Mouse (Mus musculus) limb, embryonic 15.5 days (tissue): ENCODE measurements around the gene Supt16. TPM values are rescaled to one million over a fixed set of nuclear protein-coding genes. Genes with fewer than 3 reads are reported as not detected.

Experiments
- ATAC-seq: fragments of 200-750 bp; cut with Nextera tagmentation; 2 replicates; pipeline ENCODE4 v1.8.0; 2017; ENCODE audit warnings: low read depth, moderate TSS enrichment; ENCODE audit not compliant: insufficient number of reproducible peaks, low FRiP score, low TSS enrichment
- H3K27ac ChIP-seq: fragments of 300-500 bp; sonication (generic); 2 replicates; pipeline ENCODE4 v1.5.1; 2015; ENCODE audit warnings: moderate library complexity, mild to moderate bottlenecking, inconsistent platforms
- H3K27me3 ChIP-seq: fragments of 300-500 bp; sonication (generic); 2 replicates; pipeline ENCODE4 v1.6.1; 2015; ENCODE audit warnings: inconsistent platforms
- H3K36me3 ChIP-seq: fragments of 300-500 bp; sonication (generic); 2 replicates; pipeline ENCODE4 v1.6.1; 2015; ENCODE audit warnings: inconsistent platforms
- H3K4me1 ChIP-seq: fragments of 300-500 bp; sonication (generic); 2 replicates; pipeline ENCODE4 v1.6.1; 2015; ENCODE audit warnings: inconsistent platforms
- H3K4me2 ChIP-seq: fragments of 300-500 bp; sonication (generic); 2 replicates; pipeline ENCODE4 v1.6.1; 2015; ENCODE audit warnings: mild to moderate bottlenecking, inconsistent platforms
- H3K4me3 ChIP-seq: fragments of 300-500 bp; sonication (generic); 2 replicates; pipeline ENCODE4 v1.5.1; 2015; ENCODE audit warnings: mild to moderate bottlenecking, inconsistent platforms
- H3K9ac ChIP-seq: fragments of 300-500 bp; sonication (generic); 2 replicates; pipeline ENCODE4 v1.6.1; 2015; ENCODE audit warnings: inconsistent platforms
- H3K9me3 ChIP-seq: fragments of 300-500 bp; sonication (generic); 2 replicates; pipeline ENCODE4 v1.6.1; 2016; ENCODE audit warnings: inconsistent platforms
- WGBS: fragments of 180-500 bp; shearing (Covaris S2); methylation state at CpG from one replicate; pipeline ENCODE4 v1.1.7; 2015; 5-methylcytosine and 5-hydroxymethylcytosine counted together
- polyA plus RNA-seq: library from polyadenylated mRNA; unstranded; fragments of >200 nt; fragmentation: Nextera tagmentation; extraction: Ambion mirVana; gene quantifications from 2 replicates; pipeline ENCODE4 v1.2.1, GENCODE M21; 2015

Gene Supt16
- polyA plus RNA-seq = 47.4 and 51.4 TPM in 2 replicates

DNA sequence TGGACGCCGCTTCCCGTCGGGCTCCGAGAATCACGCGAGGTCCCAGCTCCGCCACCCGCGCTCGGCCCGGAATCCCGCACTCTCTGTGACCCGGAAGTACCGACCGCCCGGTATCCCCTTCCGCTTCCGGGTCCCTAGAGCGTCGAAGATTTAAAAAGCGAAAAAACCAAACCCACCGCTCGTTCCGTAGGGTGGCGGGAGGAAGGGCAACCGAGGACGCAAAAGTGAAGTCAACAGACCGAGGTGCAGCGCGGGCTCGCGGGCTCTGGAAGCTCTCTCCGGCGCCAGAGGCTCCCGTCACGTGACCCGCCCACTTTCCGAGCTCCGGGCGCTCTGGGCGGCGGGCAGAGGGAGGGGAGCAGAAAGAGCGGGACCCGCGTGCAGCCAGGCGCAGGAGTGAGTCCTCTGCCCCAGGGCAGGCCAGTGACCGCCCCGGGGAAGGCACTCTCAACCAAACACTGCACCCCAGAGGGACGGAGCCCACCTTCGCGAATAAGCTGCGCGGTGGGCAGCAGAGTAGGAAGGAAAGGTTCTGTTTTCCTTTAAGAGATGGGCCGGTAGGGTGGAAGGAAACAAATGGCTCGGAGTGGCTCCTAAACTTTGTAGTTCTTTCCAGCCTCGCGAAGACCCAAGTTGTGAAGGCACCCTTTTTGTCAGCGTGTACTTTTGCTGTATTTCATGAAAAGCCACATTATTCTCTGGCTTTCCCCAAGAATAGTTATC lies at the start of gene Supt16:
TSS of gene Supt16 (minus strand) at position 261 of the 723 bp plus-strand sequence.
- Histone ChIP-seq H3K36me3 (peaks cover 32% of the 10 kb centered on the region), H3K4me2 (peak within 1 kb of the TSS; percentile 74), H3K27me3 (no peaks in the 10 kb centered on the region), H3K4me3 (peak within 1 kb of the TSS; percentile 100), H3K27ac (peak within 1 kb of the TSS; percentile 99), H3K9ac (peak within 1 kb of the TSS; percentile 100), H3K9me3 (no peaks in the 10 kb centered on the region), H3K4me1 (peaks cover 10% of the 10 kb centered on the region; the same call in 1 of the 2 replicates)
- WGBS = under 1% methylated on average over 59 of the region's 59 CpGs
- ATAC-seq = peak; percentile 90

DNA sequence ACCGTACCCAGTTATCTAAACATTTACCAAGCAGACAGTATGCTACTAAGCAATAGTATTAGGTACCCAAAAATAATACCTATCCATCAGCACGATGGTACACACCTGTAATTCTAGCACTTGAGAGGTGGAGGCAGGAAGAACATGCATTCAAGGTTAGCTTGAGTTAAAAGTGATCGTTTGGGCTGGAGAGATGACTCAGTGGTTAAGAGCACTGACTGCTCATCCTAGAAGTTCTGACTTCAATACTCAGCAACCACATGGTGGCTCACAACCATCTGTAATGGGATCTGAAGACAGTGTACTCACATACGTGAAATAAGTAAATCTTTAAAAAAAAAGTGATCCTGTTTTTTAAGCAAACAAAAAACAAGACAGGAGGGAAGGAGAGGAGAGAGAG lies 48.9 kb upstream of the Supt16 start:
- H3K9me3 ChIP-seq = no peaks in the 10 kb centered on the region
- ATAC-seq = no peak
- no peak overlapping the region for H3K4me2 ChIP-seq
- H3K36me3 ChIP-seq = peaks cover 3% of the 10 kb centered on the region; the same call in 1 of the 2 replicates
- peaks cover 13% of the 10 kb centered on the region; the same call in 1 of the 2 replicates for H3K4me1 ChIP-seq
- H3K27me3 ChIP-seq = no peaks in the 10 kb centered on the region
- no peak overlapping the region for H3K27ac ChIP-seq
- H3K4me3 ChIP-seq = no peak overlapping the region
- 76% methylated on average over 4 of the region's 4 CpGs for WGBS
- H3K9ac ChIP-seq = no peak overlapping the region

DNA sequence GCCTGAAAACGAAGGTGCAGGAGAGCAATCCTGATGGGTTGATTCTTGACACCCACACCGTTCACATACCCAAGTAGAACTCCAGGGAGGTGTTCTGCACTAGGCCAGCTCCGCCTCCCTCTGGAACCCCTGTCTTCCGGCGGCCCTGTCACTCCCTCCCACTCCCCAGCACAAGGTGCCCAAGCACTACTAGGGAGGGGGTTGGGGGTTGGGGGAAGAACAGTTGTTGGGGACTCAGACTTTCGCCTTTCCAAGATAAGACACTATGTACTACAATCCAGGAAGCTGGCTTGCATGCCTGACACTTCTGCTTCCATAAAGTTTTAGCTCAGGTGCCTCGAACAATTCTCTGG lies 47.5 kb upstream of the Supt16 start:
- 11% methylated on average over 7 of the region's 7 CpGs for WGBS
- Histone ChIP-seq H3K4me3 (peak overlapping the region; percentile 67), H3K4me1 (peaks cover 13% of the 10 kb centered on the region; the same call in 1 of the 2 replicates), H3K36me3 (peaks cover 1% of the 10 kb centered on the region; the same call in 1 of the 2 replicates), H3K9me3 (no peaks in the 10 kb centered on the region), H3K9ac (peak overlapping the region; percentile 52), H3K4me2 (peak overlapping the region; percentile 77), H3K27me3 (no peaks in the 10 kb centered on the region), H3K27ac (peak overlapping the region; percentile 84)
- peak; percentile 81 for ATAC-seq

DNA sequence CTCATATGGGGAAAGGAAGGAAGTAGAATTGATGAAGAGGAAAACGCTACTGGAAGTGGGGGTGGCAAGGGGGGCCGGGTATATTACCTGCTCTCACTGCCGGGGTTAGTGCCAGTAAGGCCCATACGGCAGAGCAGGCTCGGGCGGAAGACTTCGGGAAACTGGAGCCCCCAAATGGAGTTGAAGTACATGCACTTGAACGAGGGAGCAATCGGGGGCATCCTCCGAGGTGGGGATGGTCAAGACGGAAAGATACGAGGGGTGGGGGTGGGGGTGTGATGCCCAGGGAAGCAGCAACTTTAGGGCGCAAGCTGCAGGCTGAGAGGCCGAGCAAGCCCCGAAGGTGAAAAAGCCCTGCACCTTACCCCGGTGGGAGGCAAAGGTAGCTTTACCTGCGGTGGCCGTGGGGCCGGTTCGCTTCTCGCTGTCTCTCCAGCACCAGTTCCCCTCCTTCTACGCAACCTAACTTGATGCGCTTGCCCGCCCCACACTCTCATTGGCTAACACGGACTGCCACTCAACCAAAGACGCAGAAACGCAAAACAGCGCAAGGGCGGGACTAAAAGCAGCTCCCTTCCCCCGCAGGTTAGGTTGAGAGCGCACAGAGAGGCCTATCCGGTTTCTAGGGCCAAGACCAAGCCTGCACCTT lies 46.9 kb upstream of the Supt16 start:
- H3K27ac ChIP-seq = peak overlapping the region; percentile 84
- peaks cover 13% of the 10 kb centered on the region; the same call in 1 of the 2 replicates for H3K4me1 ChIP-seq
- WGBS = 2% methylated on average over 32 of the region's 32 CpGs
- H3K4me2 ChIP-seq = peak overlapping the region; percentile 77
- no peaks in the 10 kb centered on the region for H3K27me3 ChIP-seq
- H3K36me3 ChIP-seq = no peaks in the 10 kb centered on the region
- H3K4me3 ChIP-seq = peak overlapping the region; percentile 67
- peak; percentile 97 for ATAC-seq
- no peaks in the 10 kb centered on the region for H3K9me3 ChIP-seq
- H3K9ac ChIP-seq = peak overlapping the region; percentile 52

- WGBS = 92% methylated on average over 1 of the region's 1 CpGs
- no peak overlapping the region for H3K4me3 ChIP-seq
- ATAC-seq = no peak
- no peak overlapping the region for H3K4me2 ChIP-seq
- no peak overlapping the region for H3K9ac ChIP-seq
- peaks cover 58% of the 10 kb centered on the region for H3K36me3 ChIP-seq
- H3K27ac ChIP-seq = no peak overlapping the region
- no peaks in the 10 kb centered on the region for H3K9me3 ChIP-seq
- H3K4me1 ChIP-seq = no peaks in the 10 kb centered on the region
- no peaks in the 10 kb centered on the region for H3K27me3 ChIP-seq
Measured at GRCm38 (mm10) chr14:52236216-52236615, 39.0 kb upstream of the Supt16 start.

- H3K27ac ChIP-seq = no peak overlapping the region
- no peak overlapping the region for H3K9ac ChIP-seq
- ATAC-seq = no peak
- no peaks in the 10 kb centered on the region for H3K4me1 ChIP-seq
- H3K4me3 ChIP-seq = no peak overlapping the region
- no peaks in the 10 kb centered on the region for H3K9me3 ChIP-seq
- peaks cover 68% of the 10 kb centered on the region for H3K36me3 ChIP-seq
- no peak overlapping the region for H3K4me2 ChIP-seq
- no peaks in the 10 kb centered on the region for H3K27me3 ChIP-seq
- 91% methylated on average over 7 of the region's 7 CpGs for WGBS
Measured at GRCm38 (mm10) chr14:52235165-52235564, 37.9 kb upstream of the Supt16 start.

DNA sequence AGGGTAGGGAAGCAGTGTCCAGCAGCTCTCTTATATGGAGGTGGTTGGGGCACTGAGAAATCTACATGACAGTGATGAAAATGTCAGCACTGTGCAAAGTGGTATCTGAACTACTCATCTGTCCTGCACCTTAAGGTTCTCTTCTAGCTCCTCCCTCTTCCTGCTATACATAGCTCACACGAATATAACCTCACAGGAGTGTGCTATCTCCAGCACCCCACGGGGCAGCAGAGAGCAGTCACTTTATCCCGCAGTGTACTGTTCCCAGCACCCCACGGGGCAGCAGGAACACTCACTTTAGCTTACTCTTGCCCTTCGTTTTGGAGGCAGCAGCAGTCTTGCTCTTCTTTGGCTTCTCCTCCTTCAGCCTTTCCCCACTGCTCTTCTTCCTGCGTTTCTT lies 35.0 kb upstream of the Supt16 start:
- 94% methylated on average over 6 of the region's 6 CpGs for WGBS
- H3K4me1 ChIP-seq = no peaks in the 10 kb centered on the region
- no peak overlapping the region for H3K9ac ChIP-seq
- no peaks in the 10 kb centered on the region for H3K9me3 ChIP-seq
- H3K4me2 ChIP-seq = no peak overlapping the region
- H3K36me3 ChIP-seq = peaks cover 89% of the 10 kb centered on the region
- H3K27ac ChIP-seq = no peak overlapping the region
- H3K27me3 ChIP-seq = no peaks in the 10 kb centered on the region
- ATAC-seq = no peak
- no peak overlapping the region for H3K4me3 ChIP-seq

DNA sequence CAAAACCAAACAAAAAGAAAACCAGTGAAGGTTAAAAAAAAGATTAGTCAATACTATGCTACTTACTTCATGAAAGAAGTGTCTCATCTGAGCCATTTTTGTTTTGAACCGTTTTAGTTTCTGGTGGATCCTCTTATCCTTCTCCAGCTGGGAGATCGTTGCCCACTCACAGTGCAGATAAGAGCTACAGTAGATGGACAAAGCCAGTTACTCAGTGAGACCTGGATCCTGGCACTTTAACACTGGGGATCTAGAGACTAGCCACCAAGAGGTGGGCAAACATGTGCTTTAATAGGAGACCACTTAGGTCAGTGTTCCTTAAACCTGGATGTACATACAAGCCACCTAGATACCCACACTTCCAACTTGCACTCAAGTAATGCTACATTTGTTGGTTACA lies 28.8 kb upstream of the Supt16 start:
- H3K9ac ChIP-seq = no peak overlapping the region
- no peaks in the 10 kb centered on the region for H3K27me3 ChIP-seq
- no peak overlapping the region for H3K4me3 ChIP-seq
- H3K4me1 ChIP-seq = no peaks in the 10 kb centered on the region
- WGBS = 85% methylated on average over 2 of the region's 2 CpGs
- no peak overlapping the region for H3K4me2 ChIP-seq
- H3K27ac ChIP-seq = no peak overlapping the region
- no peaks in the 10 kb centered on the region for H3K9me3 ChIP-seq
- no peak for ATAC-seq
- H3K36me3 ChIP-seq = peaks cover 86% of the 10 kb centered on the region

DNA sequence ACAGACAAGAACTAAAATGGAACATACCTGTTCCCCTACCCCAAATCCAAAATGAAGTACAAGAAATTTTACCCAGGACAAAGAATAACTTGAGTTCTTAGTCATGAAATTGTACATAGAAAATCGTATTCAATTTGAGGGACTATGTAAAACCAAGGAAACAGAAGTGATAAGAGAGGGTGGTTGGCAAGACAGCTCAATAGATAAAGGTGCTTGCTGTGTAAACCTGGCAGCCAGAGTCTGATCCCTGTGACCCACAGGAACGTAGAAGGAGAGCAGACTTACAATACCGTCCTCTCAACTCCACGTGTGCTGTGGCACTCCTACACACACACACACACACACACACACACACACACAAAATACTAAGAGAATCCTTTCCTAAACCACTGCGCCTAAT lies 20.0 kb upstream of the Supt16 start:
- no peaks in the 10 kb centered on the region for H3K9me3 ChIP-seq
- H3K4me3 ChIP-seq = no peak overlapping the region
- no peak for ATAC-seq
- peaks cover 91% of the 10 kb centered on the region for H3K36me3 ChIP-seq
- 90% methylated on average over 5 of the region's 5 CpGs for WGBS
- no peaks in the 10 kb centered on the region for H3K27me3 ChIP-seq
- H3K27ac ChIP-seq = no peak overlapping the region
- H3K4me1 ChIP-seq = no peaks in the 10 kb centered on the region
- H3K9ac ChIP-seq = no peak overlapping the region
- no peak overlapping the region for H3K4me2 ChIP-seq

- H3K36me3 ChIP-seq = peaks cover 45% of the 10 kb centered on the region
- no peaks in the 10 kb centered on the region for H3K9me3 ChIP-seq
- WGBS = 94% methylated on average over 4 of the region's 4 CpGs
- peaks cover 10% of the 10 kb centered on the region; the same call in 1 of the 2 replicates for H3K4me1 ChIP-seq
- H3K27me3 ChIP-seq = no peaks in the 10 kb centered on the region
- no peak overlapping the region for H3K27ac ChIP-seq
- no peak overlapping the region for H3K4me2 ChIP-seq
- no peak overlapping the region for H3K4me3 ChIP-seq
- no peak overlapping the region for H3K9ac ChIP-seq
- ATAC-seq = no peak
Measured at GRCm38 (mm10) chr14:52199412-52199811, 2.2 kb upstream of the Supt16 start.

DNA sequence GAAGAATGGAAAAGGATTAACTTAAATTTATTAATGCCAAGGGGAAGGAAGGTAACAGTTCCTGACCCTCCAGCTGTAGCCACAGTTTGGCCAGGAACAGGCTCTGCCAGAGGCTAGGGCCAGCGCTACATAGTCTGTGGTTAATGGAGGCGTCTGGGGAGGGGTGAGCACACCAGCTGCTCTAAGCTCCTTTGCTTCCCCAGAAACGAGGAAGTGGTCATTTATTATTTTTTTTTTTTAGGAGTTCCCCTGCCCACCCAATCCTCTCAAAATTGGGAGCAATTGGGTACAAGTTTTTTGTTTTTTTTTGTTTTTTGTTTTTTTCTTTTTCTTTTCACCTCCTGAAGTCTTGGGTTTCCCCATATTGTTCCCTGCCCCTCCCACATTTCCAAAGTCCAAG lies 925 bp upstream of the Supt16 start:
- Histone ChIP-seq H3K9ac (no peak overlapping the region), H3K4me3 (peak overlapping the region; percentile 100), H3K4me1 (peaks cover 10% of the 10 kb centered on the region; the same call in 1 of the 2 replicates), H3K27me3 (no peaks in the 10 kb centered on the region), H3K9me3 (no peaks in the 10 kb centered on the region), H3K4me2 (peak overlapping the region; percentile 74), H3K27ac (peak overlapping the region; percentile 33), H3K36me3 (peaks cover 36% of the 10 kb centered on the region)
- ATAC-seq = no peak
- WGBS = 7% methylated on average over 3 of the region's 3 CpGs
